Mouse (Mus musculus) forebrain, embryonic 16.5 days (tissue): ENCODE measurements at regions not wholly inside any gene's neighbourhood (a gene's known extent, or its start where the extent isn't known, plus 50 kb on each side); places are given as distances from the start of the nearest gene placed in this dataset.

ENCODE experiments used
- ATAC-seq: fragments of 200-750 bp; cut with Nextera tagmentation; 2 replicates; pipeline ENCODE4 v1.8.0; 2017; ENCODE audit warnings: mild to moderate bottlenecking, moderate library complexity
- H3K27ac ChIP-seq: fragments of 300-500 bp; sonication (generic); 2 replicates; pipeline ENCODE4 v1.5.1; 2014; ENCODE audit warnings: low read length, control low read depth
- H3K27me3 ChIP-seq: fragments of 300-500 bp; sonication (generic); replicated peaks from 2 replicates; pipeline ENCODE4 v1.6.1; 2014; ENCODE audit warnings: low read length; ENCODE audit not compliant: control insufficient read depth, insufficient read depth
- H3K36me3 ChIP-seq: fragments of 300-500 bp; sonication (generic); 2 replicates; pipeline ENCODE4 v1.6.1; 2014; ENCODE audit not compliant: control insufficient read depth, insufficient read depth
- H3K4me1 ChIP-seq: fragments of 300-500 bp; sonication (generic); replicated peaks from 2 replicates; pipeline ENCODE4 v1.6.1; 2014; ENCODE audit warnings: low read length; ENCODE audit not compliant: control insufficient read depth, insufficient read depth
- H3K4me2 ChIP-seq: fragments of 300-500 bp; sonication (generic); 2 replicates; pipeline ENCODE4 v1.6.1; 2014; ENCODE audit warnings: mild to moderate bottlenecking, low read length, control low read depth
- H3K4me3 ChIP-seq: fragments of 300-500 bp; sonication (generic); replicated peaks from 2 replicates; pipeline ENCODE4 v1.5.1; 2014; ENCODE audit warnings: mild to moderate bottlenecking, low read length, control low read depth
- H3K9ac ChIP-seq: fragments of 300-500 bp; sonication (generic); replicated peaks from 2 replicates; pipeline ENCODE4 v1.6.1; 2014; ENCODE audit warnings: low read depth, low read length, control low read depth
- H3K9me3 ChIP-seq: fragments of 300-500 bp; sonication (generic); 2 replicates; pipeline ENCODE4 v1.6.1; 2016; ENCODE audit warnings: low read length; ENCODE audit not compliant: control insufficient read depth
- WGBS: fragments of 180-500 bp; shearing (Covaris S2); extraction: QIAGEN DNeasy Blood & Tissue Kit; methylation state at CpG from one replicate; pipeline ENCODE4 v1.1.7; 2014; 5-methylcytosine and 5-hydroxymethylcytosine counted together

DNA sequence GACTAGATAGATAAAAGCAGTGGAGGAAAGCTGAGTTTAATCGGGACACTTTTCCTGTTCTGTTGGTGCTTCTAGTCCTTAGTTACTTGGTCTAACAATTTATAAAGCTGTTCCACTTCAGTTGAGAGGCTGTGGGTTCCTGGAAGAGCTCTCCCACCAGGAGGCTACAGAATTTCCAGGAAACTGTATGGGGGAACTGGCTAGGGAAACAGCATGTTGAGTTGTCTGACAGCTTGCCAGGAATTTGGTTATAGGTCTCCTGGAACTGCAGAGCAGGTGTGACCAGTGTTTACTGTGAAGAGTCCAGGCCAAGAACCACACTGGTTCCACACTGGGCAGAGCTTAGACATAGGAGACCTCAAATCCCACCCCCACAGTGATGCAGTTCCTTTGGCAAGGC, 65.0 kb upstream of the Pik3cg start:
- no peak overlapping the region for H3K27ac ChIP-seq
- no peak overlapping the region for H3K9ac ChIP-seq
- no peak for ATAC-seq
- no peaks in the 10 kb centered on the region for H3K4me1 ChIP-seq
- no peaks in the 10 kb centered on the region for H3K36me3 ChIP-seq
- 97% methylated on average over 1 of the region's 1 CpGs for WGBS
- H3K27me3 ChIP-seq: no peaks in the 10 kb centered on the region
- no peak overlapping the region for H3K4me3 ChIP-seq
- no peaks in the 10 kb centered on the region for H3K9me3 ChIP-seq
- H3K4me2 ChIP-seq: no peak overlapping the region

DNA sequence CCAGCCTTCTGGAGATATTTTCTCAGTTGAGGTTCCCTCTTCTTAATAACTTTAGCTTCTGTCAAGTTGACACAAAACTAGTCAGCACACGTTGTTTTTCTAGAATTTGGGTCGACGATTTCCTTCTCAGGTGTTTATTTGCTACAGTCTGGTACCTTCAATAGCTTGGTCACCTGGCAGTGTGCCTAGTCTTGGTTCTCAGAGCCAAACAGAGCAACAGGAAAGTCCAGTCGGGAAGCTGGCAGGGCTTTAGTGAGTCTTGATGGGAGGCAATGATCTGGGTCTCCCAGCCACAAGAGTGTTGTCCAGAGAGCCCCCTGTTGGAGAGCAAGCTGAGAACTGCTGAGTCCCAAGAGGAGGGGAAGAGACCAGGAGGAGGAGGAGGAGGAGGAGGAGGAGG, 71.4 kb upstream of the Pik3cg start:
- ATAC-seq: no peak
- Histone ChIP-seq H3K27ac (no peak overlapping the region), H3K9ac (no peak overlapping the region), H3K4me3 (no peak overlapping the region), H3K27me3 (no peaks in the 10 kb centered on the region), H3K4me1 (no peaks in the 10 kb centered on the region), H3K36me3 (no peaks in the 10 kb centered on the region), H3K4me2 (no peak overlapping the region), H3K9me3 (no peaks in the 10 kb centered on the region)
- WGBS: 69% methylated on average over 4 of the region's 4 CpGs

DNA sequence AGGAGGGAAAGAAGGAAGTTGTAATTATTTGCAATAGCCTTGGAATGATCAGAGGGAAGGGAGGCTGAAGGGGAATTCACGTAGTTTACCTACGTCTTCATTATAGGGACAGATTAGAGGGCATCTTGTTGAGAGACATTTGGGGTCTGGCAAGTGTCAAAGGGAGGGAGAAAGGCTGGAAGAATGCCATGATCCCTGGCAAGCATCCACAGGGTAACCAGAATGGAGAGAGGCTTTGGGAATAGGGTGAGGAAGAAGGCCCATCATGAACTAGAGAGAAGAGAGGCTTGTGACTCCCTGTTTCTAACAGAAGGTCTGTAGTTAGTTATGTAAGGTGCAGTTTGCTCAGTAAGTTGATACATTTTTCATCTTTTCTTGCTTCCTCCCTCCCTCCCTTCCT, 71.8 kb upstream of the Pik3cg start:
- Histone ChIP-seq H3K4me1 (no peaks in the 10 kb centered on the region), H3K9me3 (no peaks in the 10 kb centered on the region), H3K27ac (no peak overlapping the region), H3K4me3 (no peak overlapping the region), H3K36me3 (no peaks in the 10 kb centered on the region), H3K4me2 (no peak overlapping the region), H3K27me3 (no peaks in the 10 kb centered on the region), H3K9ac (no peak overlapping the region)
- no peak for ATAC-seq
- 40% methylated on average over 2 of the region's 2 CpGs for WGBS

DNA sequence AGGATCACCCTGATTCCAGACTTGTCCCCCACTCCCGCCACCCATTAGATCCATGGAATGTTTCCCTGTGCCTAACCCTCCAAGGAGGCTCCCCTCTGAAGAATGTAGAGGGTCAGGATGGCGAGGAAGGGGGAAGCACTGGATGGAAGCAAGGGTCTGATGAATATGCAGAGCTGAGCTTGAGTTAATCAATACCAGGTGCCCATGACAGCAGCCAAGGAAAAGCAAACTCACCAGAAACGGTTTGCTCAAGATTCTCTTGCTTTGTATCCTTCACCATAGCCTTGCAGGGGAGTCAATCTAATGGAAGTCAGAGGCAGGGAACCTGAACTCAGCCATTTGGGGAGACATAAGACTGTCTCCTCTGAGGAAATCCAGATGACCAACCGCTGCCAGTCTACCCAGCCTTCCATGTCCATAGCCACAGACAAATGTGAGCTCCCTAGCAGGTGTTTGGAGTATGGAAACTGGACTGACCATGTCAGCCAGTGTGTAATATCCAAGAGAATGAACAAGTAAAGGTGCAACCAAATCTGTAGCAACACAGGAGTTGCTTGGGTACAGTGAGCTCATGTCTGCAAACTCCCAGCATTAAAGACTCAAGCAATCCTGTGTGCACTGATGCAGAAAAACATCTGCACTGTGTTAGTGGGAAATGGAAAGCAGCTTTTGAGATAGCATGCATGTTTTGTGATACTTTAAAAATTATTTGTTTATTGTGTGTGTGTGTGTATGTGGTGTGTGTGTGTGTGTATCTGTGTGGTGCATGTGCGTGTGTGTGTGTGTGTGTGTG, 74.1 kb upstream of the Pik3cg start:
- no peak for ATAC-seq
- 83% methylated on average over 5 of the region's 5 CpGs for WGBS

DNA sequence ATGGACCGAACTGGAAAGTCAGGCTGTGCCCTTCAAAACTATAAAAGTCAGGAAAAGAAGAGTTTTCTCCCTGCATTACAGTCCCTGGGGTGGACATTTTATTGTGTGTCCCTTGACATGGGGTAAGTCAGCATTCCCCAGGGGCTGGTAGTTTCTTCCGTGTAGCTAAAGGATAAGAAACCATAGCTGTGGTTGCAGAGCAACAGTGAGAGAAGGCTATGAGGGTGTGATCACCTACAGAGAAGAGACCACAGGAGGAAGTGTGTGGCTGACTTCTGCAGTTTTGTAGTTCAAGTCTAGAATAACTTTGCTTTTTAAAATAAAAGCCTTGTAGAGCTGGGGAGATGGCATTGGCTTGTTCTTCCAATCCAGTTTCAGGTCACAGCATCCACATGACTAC, 76.6 kb upstream of the Pik3cg start:
- Histone ChIP-seq H3K4me2 (no peak overlapping the region), H3K27me3 (no peaks in the 10 kb centered on the region), H3K9me3 (no peaks in the 10 kb centered on the region), H3K4me1 (no peaks in the 10 kb centered on the region), H3K27ac (no peak overlapping the region), H3K9ac (no peak overlapping the region), H3K4me3 (no peak overlapping the region), H3K36me3 (no peaks in the 10 kb centered on the region)
- WGBS: 86% methylated on average over 2 of the region's 2 CpGs
- no peak for ATAC-seq

More for the DNA sequence above, 74.1 kb upstream of the Pik3cg start:
- Histone ChIP-seq H3K27ac (no peak overlapping the region), H3K4me2 (no peak overlapping the region), H3K9ac (no peak overlapping the region), H3K9me3 (no peaks in the 10 kb centered on the region), H3K36me3 (no peaks in the 10 kb centered on the region), H3K4me1 (no peaks in the 10 kb centered on the region), H3K27me3 (no peaks in the 10 kb centered on the region), H3K4me3 (no peak overlapping the region)

DNA sequence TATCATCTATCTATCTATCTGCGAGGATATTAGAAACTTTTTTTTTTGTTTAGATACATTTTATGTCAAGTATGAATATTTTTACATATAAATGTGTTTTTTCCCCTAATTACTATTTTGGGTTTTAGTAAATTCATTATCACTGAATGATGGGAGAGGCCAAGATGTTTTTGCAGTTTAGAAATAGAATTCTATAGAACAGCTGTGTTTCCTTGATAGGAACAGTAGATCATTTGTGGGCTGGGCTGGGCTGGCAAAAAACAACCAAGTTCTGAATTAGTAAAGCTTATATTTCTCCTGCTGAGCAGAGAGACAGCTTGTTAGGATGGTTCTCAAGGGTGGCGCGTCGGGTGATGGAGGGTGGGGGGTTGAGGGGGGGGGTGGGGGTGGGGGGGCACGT, 78.2 kb upstream of the Pik3cg start:
- Histone ChIP-seq H3K27me3 (no peaks in the 10 kb centered on the region), H3K4me1 (no peaks in the 10 kb centered on the region), H3K4me2 (no peak overlapping the region), H3K4me3 (no peak overlapping the region), H3K27ac (no peak overlapping the region), H3K9ac (no peak overlapping the region), H3K9me3 (no peaks in the 10 kb centered on the region), H3K36me3 (no peaks in the 10 kb centered on the region)
- no peak for ATAC-seq
- WGBS: 30% methylated on average over 5 of the region's 5 CpGs

DNA sequence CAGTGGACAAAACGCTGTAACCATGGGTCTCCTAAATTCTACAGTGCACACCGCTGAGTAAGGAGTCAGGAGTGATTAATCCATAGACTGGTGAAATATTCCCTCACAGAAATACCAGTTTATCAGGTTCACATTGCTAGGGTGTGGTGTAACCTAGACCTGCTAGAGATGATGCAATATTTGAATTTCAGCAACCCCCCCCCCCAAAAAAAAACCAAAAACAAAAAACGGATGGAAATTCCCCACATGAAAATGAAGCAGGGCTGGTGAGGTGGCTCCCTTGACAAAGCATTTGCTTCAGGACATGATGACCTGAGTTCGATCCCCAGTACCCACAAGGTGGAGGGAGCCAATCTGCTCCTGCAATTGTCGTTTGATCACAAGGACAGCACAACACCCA, 82.7 kb upstream of the Pik3cg start:
- H3K4me2 ChIP-seq: no peak overlapping the region
- no peak overlapping the region for H3K4me3 ChIP-seq
- H3K27ac ChIP-seq: no peak overlapping the region
- H3K36me3 ChIP-seq: no peaks in the 10 kb centered on the region
- no peaks in the 10 kb centered on the region for H3K9me3 ChIP-seq
- H3K4me1 ChIP-seq: no peaks in the 10 kb centered on the region
- H3K9ac ChIP-seq: no peak overlapping the region
- no peak for ATAC-seq
- no peaks in the 10 kb centered on the region for H3K27me3 ChIP-seq
- 83% methylated on average over 5 of the region's 5 CpGs for WGBS

DNA sequence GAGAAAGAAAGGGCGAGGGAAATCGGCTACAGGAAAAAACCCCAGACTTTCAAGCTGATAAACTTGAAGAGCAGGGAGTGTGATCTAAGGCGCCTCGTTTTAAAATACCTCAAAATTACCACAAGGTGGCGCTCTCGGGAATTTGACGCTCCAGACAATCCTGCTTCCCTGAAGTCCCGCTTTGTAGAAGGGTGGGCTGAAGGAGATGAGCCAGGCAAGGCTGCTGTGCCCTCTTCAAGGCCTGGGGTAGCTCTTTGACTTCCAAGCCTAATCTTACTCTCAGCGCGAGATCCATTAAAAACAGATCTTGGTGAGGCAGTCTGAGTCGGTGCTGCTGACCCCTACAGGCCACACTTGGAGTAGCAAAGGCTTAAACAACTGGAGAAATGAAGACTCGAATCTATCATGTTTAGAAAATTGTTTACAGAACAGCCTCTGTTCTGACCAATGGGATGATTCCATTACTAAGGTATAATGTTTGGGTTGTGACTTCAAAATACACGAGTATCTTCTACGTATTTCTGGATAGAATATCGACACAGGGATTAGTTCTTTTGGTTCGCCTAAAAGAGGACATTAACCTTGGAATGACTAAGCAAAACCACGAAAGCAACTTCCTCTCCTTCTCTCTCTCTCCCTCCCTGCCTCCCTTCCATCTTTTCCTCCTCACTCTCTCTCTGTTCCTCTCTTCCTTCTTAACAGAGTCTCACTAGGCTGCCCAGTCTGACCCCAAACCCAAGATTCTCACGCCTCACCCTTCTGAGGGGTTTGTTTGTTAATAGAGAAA, 83.7 kb upstream of the Pik3cg start:
- peak overlapping the region; percentile 48 for H3K4me2 ChIP-seq
- H3K36me3 ChIP-seq: no peaks in the 10 kb centered on the region
- H3K27me3 ChIP-seq: no peaks in the 10 kb centered on the region
- 0 out of 2 replicates have a peak overlapping the region, but pooled peaks have one; percentile 20 for H3K9ac ChIP-seq
- H3K9me3 ChIP-seq: no peaks in the 10 kb centered on the region
- H3K4me1 ChIP-seq: no peaks in the 10 kb centered on the region
- ATAC-seq: peak; percentile 96
- peak overlapping the region; percentile 36 for H3K4me3 ChIP-seq
- 25% methylated on average over 18 of the region's 18 CpGs for WGBS
- H3K27ac ChIP-seq: no peak overlapping the region

DNA sequence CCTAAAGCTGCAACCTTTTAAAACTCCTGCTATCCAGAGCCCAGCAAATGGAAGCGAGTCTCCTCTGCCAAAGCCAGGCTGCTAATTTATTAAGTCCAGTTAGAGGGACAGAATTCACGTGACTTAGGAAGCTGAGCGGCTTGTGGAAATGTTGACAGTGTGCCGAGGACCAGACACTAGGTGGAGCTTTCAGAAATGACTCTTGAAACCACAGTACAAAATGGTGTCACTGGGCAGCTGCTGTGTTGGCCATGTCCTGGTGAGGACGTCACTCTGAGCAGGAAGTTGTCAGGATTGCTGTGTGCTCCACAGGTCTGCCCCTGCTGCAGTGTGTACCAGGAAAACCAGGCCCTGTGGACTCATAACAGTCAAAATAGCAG, 84.3 kb upstream of the Pik3cg start:
- WGBS: 82% methylated on average over 5 of the region's 5 CpGs
- H3K27ac ChIP-seq: no peak overlapping the region
- no peaks in the 10 kb centered on the region for H3K4me1 ChIP-seq
- H3K27me3 ChIP-seq: no peaks in the 10 kb centered on the region
- H3K9me3 ChIP-seq: no peaks in the 10 kb centered on the region
- ATAC-seq: no peak
- H3K4me2 ChIP-seq: no peak overlapping the region
- no peaks in the 10 kb centered on the region for H3K36me3 ChIP-seq
- no peak overlapping the region for H3K9ac ChIP-seq
- no peak overlapping the region for H3K4me3 ChIP-seq
